In genomic region chr3:21049365-21049764, GRCm38 (mm10) we compare ENCODE assay signal across 8 mouse cellular contexts.
DNase-seq lines count a peak whose midpoint lies in the region; ATAC-seq lines count a peak whose summit lies in the region.
"Not testable (repeated sequence)": the region's sequence is repeated elsewhere in the genome, so short reads cannot be mapped to it uniquely, and the experiment has no call there.

No protein-coding gene starts in this region.

- DNase-seq in forebrain, embryonic 14.5 days (ENCODE audit: low spot score), result not testable (repeated sequence)

- not testable (repeated sequence) for H3K36me3 ChIP-seq in forebrain, embryonic 14.5 days (ENCODE audit: control insufficient read depth, insufficient read depth, low read length); kidney, embryonic 14.5 days (ENCODE audit: control insufficient read depth, insufficient read depth, low read length); lung, embryonic 15.5 days; stomach, embryonic 14.5 days (ENCODE audit: control insufficient read depth, insufficient read depth, low read length)

- not testable (repeated sequence) for H3K9me3 ChIP-seq in forebrain, embryonic 14.5 days (replicated peaks; ENCODE audit: control insufficient read depth, low read length); kidney, embryonic 14.5 days (ENCODE audit: control insufficient read depth, low read length); lung, embryonic 15.5 days; stomach, embryonic 14.5 days (ENCODE audit: control insufficient read depth, low read depth, low read length)

- H3K4me1 ChIP-seq in forebrain, embryonic 14.5 days (ENCODE audit: control insufficient read depth, insufficient read depth, low read length); kidney, embryonic 14.5 days (ENCODE audit: control insufficient read depth, insufficient read depth, low read length); lung, embryonic 15.5 days; stomach, embryonic 14.5 days (ENCODE audit: control insufficient read depth, insufficient read depth, low read length): not testable (repeated sequence)

- H3K27me3 ChIP-seq in forebrain, embryonic 14.5 days (replicated peaks; ENCODE audit: control insufficient read depth, insufficient read depth, low read length); kidney, embryonic 14.5 days (ENCODE audit: control insufficient read depth, insufficient read depth, low read length); lung, embryonic 15.5 days; stomach, embryonic 14.5 days (ENCODE audit: control insufficient read depth, insufficient read depth, low read length): not testable (repeated sequence)

- WGBS in forebrain, embryonic 14.5 days, result 78% methylated on average over 15 of the region's 25 CpGs
- 72% methylated on average over 14 of the region's 25 CpGs for WGBS in kidney, embryonic 14.5 days
- 65% methylated on average over 21 of the region's 25 CpGs for WGBS in lung, embryonic 15.5 days
- 76% methylated on average over 16 of the region's 25 CpGs for WGBS in stomach, embryonic 14.5 days

- H3K4me3 ChIP-seq in forebrain, embryonic 14.5 days (ENCODE audit: low read depth, low read length); kidney, embryonic 14.5 days (ENCODE audit: low read length); lung, embryonic 15.5 days; stomach, embryonic 14.5 days (ENCODE audit: low read depth, low read length): not testable (repeated sequence)

- H3K4me2 ChIP-seq in forebrain, embryonic 14.5 days (ENCODE audit: low read length); kidney, embryonic 14.5 days (replicated peaks; ENCODE audit: low read depth, low read length); lung, embryonic 15.5 days; stomach, embryonic 14.5 days (replicated peaks; ENCODE audit: low read depth, low read length): not testable (repeated sequence)

- not testable (repeated sequence) for H3K27ac ChIP-seq in forebrain, embryonic 14.5 days (ENCODE audit: low read depth, low read length); kidney, embryonic 14.5 days (ENCODE audit: low read depth, low read length); lung, embryonic 15.5 days; stomach, embryonic 14.5 days (ENCODE audit: low read length)

- peak; percentile 29 for ATAC-seq in CD4-positive, CD25-positive, alpha-beta regulatory T cell, adult 4 months
- peak; percentile 95 for ATAC-seq in erythroblast, adult 5-6 weeks (replicated peaks; ENCODE audit: low FRiP score, poor library complexity, severe bottlenecking)
- 0 out of 2 replicates have a peak, but pooled peaks have one; percentile 23 for ATAC-seq in forebrain, embryonic 14.5 days
- ATAC-seq in granulocyte monocyte progenitor cell, adult 5-6 weeks (replicated peaks; ENCODE audit: poor library complexity, severe bottlenecking), result peak; percentile 96
- peak; percentile 46; the same call in 1 of the 2 replicates for ATAC-seq in kidney, embryonic 14.5 days (ENCODE audit: low FRiP score, low TSS enrichment)
- ATAC-seq in lung, embryonic 15.5 days (ENCODE audit: borderline replicate concordance, extremely low read depth, low FRiP score, low TSS enrichment), result 0 out of 2 replicates have a peak, but pooled peaks have one; percentile 42
- peak; percentile 94 for ATAC-seq in megakaryocyte-erythroid progenitor cell, adult 5-6 weeks (replicated peaks; ENCODE audit: low FRiP score, low TSS enrichment, poor library complexity, severe bottlenecking)
- ATAC-seq in stomach, embryonic 14.5 days (ENCODE audit: insufficient number of reproducible peaks, insufficient read depth, low FRiP score, low read depth), result peak; percentile 46; the same call in 1 of the 2 replicates

- not testable (repeated sequence) for H3K9ac ChIP-seq in forebrain, embryonic 14.5 days (ENCODE audit: low read length); kidney, embryonic 14.5 days (ENCODE audit: low read depth, low read length); lung, embryonic 15.5 days; stomach, embryonic 14.5 days (replicated peaks; ENCODE audit: low read depth, low read length)

Comparison
In these comparisons a context has a peak if more than half of its experiments do, and no peak if none do; other contexts are left out.
1. ATAC-seq: peak in every context shown above with its lines; median percentile 96 in granulocyte monocyte progenitor cell, adult 5-6 weeks; 95 in erythroblast, adult 5-6 weeks; 94 in megakaryocyte-erythroid progenitor cell, adult 5-6 weeks; 46 in kidney, embryonic 14.5 days; 46 in stomach, embryonic 14.5 days; 42 in lung, embryonic 15.5 days; 29 in CD4-positive, CD25-positive, alpha-beta regulatory T cell, adult 4 months; 23 in forebrain, embryonic 14.5 days.